Mouse (Mus musculus) neural tube, embryonic 14.5 days (tissue): Measurements from ENCODE around the gene Zfp273. TPM values are rescaled to one million over a fixed set of nuclear protein-coding genes. Genes with fewer than 3 reads are reported as not detected.
"Not testable (repeated sequence)": the region's sequence is repeated elsewhere in the genome, so short reads cannot be mapped to it uniquely, and the experiment has no call there.

ENCODE experiments used
- ATAC-seq: fragments of 200-750 bp; cut with Nextera tagmentation; 2 replicates; pipeline ENCODE4 v1.8.0; 2017; ENCODE audit warnings: low read depth, mild to moderate bottlenecking, moderate TSS enrichment, moderate library complexity
- H3K27ac ChIP-seq: fragments of 300-500 bp; sonication (generic); 2 replicates; pipeline ENCODE4 v1.5.1; 2014; ENCODE audit warnings: low read depth, mild to moderate bottlenecking, control low read depth, low read length, moderate library complexity, mixed read lengths
- H3K27me3 ChIP-seq: fragments of 300-500 bp; sonication (generic); 2 replicates; pipeline ENCODE4 v1.6.1; 2014; ENCODE audit warnings: low read length; ENCODE audit not compliant: control insufficient read depth, insufficient read depth
- H3K36me3 ChIP-seq: fragments of 300-500 bp; sonication (generic); 2 replicates; pipeline ENCODE4 v1.6.1; 2014; ENCODE audit warnings: low read length, mixed read lengths; ENCODE audit not compliant: control insufficient read depth, insufficient read depth
- H3K4me1 ChIP-seq: fragments of 300-500 bp; sonication (generic); 2 replicates; pipeline ENCODE4 v1.6.1; 2014; ENCODE audit warnings: low read length; ENCODE audit not compliant: control insufficient read depth, insufficient read depth
- H3K4me2 ChIP-seq: fragments of 300-500 bp; sonication (generic); 2 replicates; pipeline ENCODE4 v1.6.1; 2014; ENCODE audit warnings: mild to moderate bottlenecking, low read depth, low read length, control low read depth
- H3K4me3 ChIP-seq: fragments of 300-500 bp; sonication (generic); 2 replicates; pipeline ENCODE4 v1.5.1; 2014; ENCODE audit warnings: low read depth, low read length, control low read depth, mixed read lengths
- H3K9ac ChIP-seq: fragments of 300-500 bp; sonication (generic); replicated peaks from 2 replicates; pipeline ENCODE4 v1.6.1; 2014; ENCODE audit warnings: low read depth, mild to moderate bottlenecking, control low read depth, low read length, mixed read lengths
- H3K9me3 ChIP-seq: fragments of 300-500 bp; sonication (generic); 2 replicates; pipeline ENCODE4 v1.6.1; 2016; ENCODE audit warnings: low read length; ENCODE audit not compliant: control insufficient read depth
- WGBS: fragments of 180-500 bp; shearing (Covaris S2); extraction: QIAGEN DNeasy Blood & Tissue Kit; methylation state at CpG from one replicate; pipeline ENCODE4 v1.1.7; 2014; 5-methylcytosine and 5-hydroxymethylcytosine counted together
- polyA plus RNA-seq: library from polyadenylated mRNA; unstranded; fragments of >200 nt; fragmentation: Nextera tagmentation; extraction: Ambion mirVana; gene quantifications from 2 replicates; pipeline ENCODE4 v1.2.1, GENCODE M21; 2014

Gene Zfp273
- polyA plus RNA-seq, 1 experiment from 2014 or later = 14.2 TPM

DNA sequence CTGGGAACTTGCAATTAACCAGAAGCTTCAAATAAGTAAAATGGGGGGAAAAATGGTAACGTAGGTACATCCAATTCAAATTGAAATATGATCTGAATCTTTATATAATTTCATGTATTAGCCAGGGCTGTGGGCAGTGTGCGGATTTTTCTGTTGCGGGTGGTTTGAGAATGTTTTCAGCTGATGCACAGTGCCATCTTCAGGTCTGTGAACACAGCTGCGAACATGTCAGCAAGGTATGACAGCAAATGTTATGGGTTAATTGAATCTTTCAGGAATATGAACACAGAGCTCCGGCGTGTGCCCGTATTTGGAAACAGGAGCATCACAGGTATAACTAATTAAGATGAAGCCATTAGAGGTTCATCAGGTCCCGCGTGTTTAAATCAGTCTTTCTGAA is 49.0 kb downstream of the Zfp273 start:
- H3K4me3 ChIP-seq = no peak overlapping the region
- no peak overlapping the region for H3K27ac ChIP-seq
- H3K4me1 ChIP-seq = no peaks in the 10 kb centered on the region
- H3K9ac ChIP-seq = no peak overlapping the region
- no peaks in the 10 kb centered on the region for H3K36me3 ChIP-seq
- H3K9me3 ChIP-seq = no peaks in the 10 kb centered on the region
- H3K4me2 ChIP-seq = no peak overlapping the region
- no peak for ATAC-seq
- H3K27me3 ChIP-seq = no peaks in the 10 kb centered on the region
- WGBS = 89% methylated on average over 9 of the region's 9 CpGs

DNA sequence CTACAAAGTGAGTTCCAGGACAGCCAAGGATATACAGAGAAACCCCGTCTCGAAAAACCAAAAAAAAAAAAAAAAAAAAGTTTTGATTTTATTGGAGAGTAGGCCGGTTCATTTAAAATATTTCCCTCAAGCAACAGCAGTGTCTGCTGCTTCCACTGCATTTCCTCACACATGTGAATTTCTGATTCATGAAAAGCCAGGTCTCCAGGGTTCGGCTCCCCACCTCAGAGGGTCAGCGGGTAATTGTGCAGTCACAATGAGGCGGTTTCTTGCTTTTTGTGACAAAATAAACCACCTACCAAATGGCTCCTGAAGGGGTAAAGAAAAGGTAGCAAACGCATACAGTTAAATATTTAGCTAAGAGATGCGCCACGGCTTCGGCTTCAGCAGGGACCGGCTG is 49.5 kb downstream of the Zfp273 start, which contains the start of gene BC048507:
BC048507 (plus strand) TSS at position 301 of the 400 bp plus-strand sequence.
- Histone ChIP-seq H3K27me3 (no peaks in the 10 kb centered on the region), H3K9ac (no peak within 1 kb of the TSS), H3K27ac (no peak within 1 kb of the TSS), H3K9me3 (no peaks in the 10 kb centered on the region), H3K36me3 (no peaks in the 10 kb centered on the region), H3K4me3 (no peak within 1 kb of the TSS), H3K4me2 (no peak within 1 kb of the TSS), H3K4me1 (no peaks in the 10 kb centered on the region)
- 80% methylated on average over 11 of the region's 11 CpGs for WGBS
- no peak for ATAC-seq

DNA sequence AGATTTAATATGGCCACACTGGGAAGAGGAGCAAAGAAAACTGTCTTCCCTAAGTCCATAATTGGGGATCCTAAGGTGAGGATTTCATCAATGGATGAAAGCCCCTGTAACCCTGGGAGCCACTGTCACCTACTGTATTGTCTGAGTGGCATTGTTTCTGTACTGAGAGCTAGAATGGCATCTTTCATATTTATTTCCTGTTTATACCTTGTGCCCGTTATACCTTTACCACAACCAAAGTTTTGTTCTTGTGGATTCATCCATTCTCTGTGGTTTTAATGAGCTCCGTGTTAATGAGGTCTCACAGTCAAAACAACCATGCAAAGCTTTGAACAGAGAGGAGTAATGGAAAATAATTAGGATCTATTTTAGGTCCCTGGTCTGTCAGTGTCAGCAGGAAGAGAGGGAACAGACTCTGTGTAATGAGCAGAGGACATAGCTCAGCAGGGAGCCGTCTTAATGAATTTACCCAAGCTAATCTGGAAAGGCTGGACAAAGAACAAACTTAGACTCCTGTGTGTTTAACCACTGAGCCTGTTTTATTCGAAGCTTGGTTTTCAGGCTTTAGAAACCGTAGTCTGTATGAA is 51.3 kb downstream of the Zfp273 start:
- no peak for ATAC-seq
- H3K27ac ChIP-seq = no peak overlapping the region
- H3K4me2 ChIP-seq = no peak overlapping the region
- H3K4me3 ChIP-seq = no peak overlapping the region
- H3K36me3 ChIP-seq = no peaks in the 10 kb centered on the region
- H3K9ac ChIP-seq = no peak overlapping the region
- H3K4me1 ChIP-seq = no peaks in the 10 kb centered on the region
- H3K27me3 ChIP-seq = no peaks in the 10 kb centered on the region
- WGBS = 62% methylated on average over 5 of the region's 5 CpGs
- H3K9me3 ChIP-seq = no peaks in the 10 kb centered on the region

DNA sequence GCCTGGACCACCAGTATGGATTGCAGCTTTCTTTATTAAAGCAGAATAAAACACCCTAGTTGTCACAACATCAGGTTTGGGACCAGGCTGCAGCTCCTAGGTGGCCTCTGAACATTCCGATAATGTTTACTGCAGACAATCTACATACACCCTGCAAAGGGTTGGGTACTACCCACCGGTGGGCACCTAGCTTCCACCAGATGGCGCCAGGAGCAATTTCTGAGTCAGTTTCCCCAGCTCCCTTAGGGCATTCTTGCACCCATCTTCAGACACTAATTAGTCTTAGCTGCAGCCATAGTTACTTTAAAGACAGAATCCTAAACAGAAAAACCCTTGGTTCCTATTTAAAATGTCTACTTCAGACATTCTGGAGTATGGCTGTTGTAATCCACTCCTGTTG is 54.4 kb downstream of the Zfp273 start:
- H3K4me3 ChIP-seq = no peak overlapping the region
- H3K9ac ChIP-seq = no peak overlapping the region
- 31% methylated on average over 3 of the region's 3 CpGs for WGBS
- no peaks in the 10 kb centered on the region for H3K36me3 ChIP-seq
- no peaks in the 10 kb centered on the region for H3K27me3 ChIP-seq
- no peak overlapping the region for H3K4me2 ChIP-seq
- no peaks in the 10 kb centered on the region for H3K4me1 ChIP-seq
- H3K27ac ChIP-seq = no peak overlapping the region
- H3K9me3 ChIP-seq = no peaks in the 10 kb centered on the region
- ATAC-seq = no peak

DNA sequence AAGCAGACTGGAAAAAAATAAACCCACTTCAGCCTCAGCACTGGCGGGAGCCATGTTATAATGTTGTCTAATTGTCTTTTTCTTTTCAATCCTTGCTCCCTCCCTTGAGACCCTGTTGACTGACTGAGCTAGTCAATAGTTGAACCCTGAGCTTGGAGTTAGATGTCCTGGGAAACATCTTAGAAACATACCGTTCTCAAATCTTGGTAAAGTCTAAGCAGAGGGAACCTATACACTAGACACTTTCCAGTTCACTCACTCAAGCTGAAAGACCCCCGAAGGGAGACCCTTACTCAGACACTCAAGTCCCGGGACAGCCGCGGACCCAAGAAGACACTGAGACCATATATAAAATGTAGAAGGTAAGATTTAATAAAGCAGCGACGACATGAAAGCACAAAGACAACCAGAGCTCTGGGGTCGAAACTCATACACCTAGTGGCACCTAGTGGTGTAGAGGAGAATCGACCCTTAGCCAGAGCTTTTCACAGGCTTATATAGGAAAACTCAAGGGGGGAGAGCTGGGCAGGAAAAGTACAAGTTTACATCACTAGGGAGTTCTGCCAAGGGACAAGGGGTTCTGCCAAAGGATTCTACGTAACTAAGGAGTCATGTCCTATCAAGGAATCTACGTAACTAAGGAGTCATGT is 62.6 kb downstream of the Zfp273 start:
- H3K4me3 ChIP-seq, H3K4me1 ChIP-seq, H3K27me3 ChIP-seq, H3K9ac ChIP-seq, ATAC-seq, H3K36me3 ChIP-seq, H3K9me3 ChIP-seq, H3K27ac ChIP-seq: not testable (repeated sequence)
- H3K4me2 ChIP-seq = peak overlapping the region; percentile 23; the same call in 1 of the 2 replicates
- 47% methylated on average over 6 of the region's 12 CpGs for WGBS

Other genes with a start within 250 kb of the Zfp273 start
- gene Zfp729b, start 204.0 kb upstream of the Zfp273 start, polyA plus RNA-seq = 6.1 and 7.2 TPM in 2 replicates
- gene Gm49345, start 176.0 kb upstream of the Zfp273 start, polyA plus RNA-seq = 1.2 TPM in 1 of 2 replicates, not detected in the other
- 4.1 and 5.1 TPM in 2 replicates for gene Zfp729a, start 175.9 kb upstream of the Zfp273 start, polyA plus RNA-seq
- gene Zfp738, start 126.7 kb upstream of the Zfp273 start, polyA plus RNA-seq = 15.2 and 17.3 TPM in 2 replicates
- 6.1 TPM in 2 replicates for gene Zfp65, start 84.6 kb upstream of the Zfp273 start, polyA plus RNA-seq
- gene Zfp85, start 58.5 kb upstream of the Zfp273 start, polyA plus RNA-seq = 7.9 and 9.3 TPM in 2 replicates
- gene Zfp493, start 34.0 kb upstream of the Zfp273 start, polyA plus RNA-seq = 3.2 and 3.3 TPM in 2 replicates
- gene Gm10037, start 17.4 kb downstream of the Zfp273 start, polyA plus RNA-seq = 6.9 and 8.3 TPM in 2 replicates
- gene BC048507, start 49.6 kb downstream of the Zfp273 start, polyA plus RNA-seq = 0.49 TPM in 1 of 2 replicates, not detected in the other